Mouse (Mus musculus) heart, embryonic 10.5 days (tissue): ENCODE data around the gene Tbcc. TPM values are rescaled to one million over a fixed set of nuclear protein-coding genes. Genes with fewer than 3 reads are reported as not detected.

Experiments used
- DNase-seq: peaks from one replicate; pipeline ENCODE4 v3.0.0-alpha.2; 2017; ENCODE audit warnings: low spot score
- H3K27ac ChIP-seq: fragments of 300-500 bp; sonication (generic); 2 replicates; pipeline ENCODE4 v1.5.1; 2016; ENCODE audit warnings: mild to moderate bottlenecking
- H3K27me3 ChIP-seq: fragments of 300-500 bp; sonication (generic); 2 replicates; pipeline ENCODE4 v1.6.1; 2016; ENCODE audit warnings: mild to moderate bottlenecking; ENCODE audit not compliant: poor library complexity, insufficient read depth, severe bottlenecking
- H3K36me3 ChIP-seq: fragments of 300-500 bp; sonication (generic); 2 replicates; pipeline ENCODE4 v1.6.1; 2016; ENCODE audit warnings: mild to moderate bottlenecking, moderate library complexity
- H3K4me1 ChIP-seq: fragments of 300-500 bp; sonication (generic); 2 replicates; pipeline ENCODE4 v1.6.1; 2016; ENCODE audit warnings: mild to moderate bottlenecking
- H3K4me3 ChIP-seq: fragments of 300-500 bp; sonication (generic); 2 replicates; pipeline ENCODE4 v1.5.1; 2016; ENCODE audit warnings: mild to moderate bottlenecking, moderate library complexity
- H3K9me3 ChIP-seq: fragments of 300-500 bp; sonication (generic); 2 replicates; pipeline ENCODE4 v1.6.1; 2016; ENCODE audit warnings: mild to moderate bottlenecking, moderate library complexity
- WGBS: fragments of 180-500 bp; shearing (Covaris S2); methylation state at CpG from one replicate; pipeline ENCODE4 v1.1.7; 2016; 5-methylcytosine and 5-hydroxymethylcytosine counted together
- polyA plus RNA-seq: library from polyadenylated mRNA; unstranded; fragments of >200 nt; fragmentation: Nextera tagmentation; extraction: Ambion mirVana; gene quantifications from 2 replicates; pipeline ENCODE4 v1.2.1, GENCODE M21; 2016

Gene Tbcc
- polyA plus RNA-seq, 1 experiment from 2014 or later, result 63.2 TPM

GRCm38 (mm10) chr17:46875626-46876025, 14.9 kb upstream of the Tbcc start:
- no peaks in the 10 kb centered on the region for H3K27me3 ChIP-seq
- H3K4me1 ChIP-seq, result peaks cover 31% of the 10 kb centered on the region
- no peak overlapping the region for H3K4me3 ChIP-seq
- H3K9me3 ChIP-seq, result no peaks in the 10 kb centered on the region
- H3K27ac ChIP-seq, result no peak overlapping the region
- DNase-seq, result no peak
- no peaks in the 10 kb centered on the region for H3K36me3 ChIP-seq
- WGBS, result 71% methylated on average over 3 of the region's 3 CpGs

GRCm38 (mm10) chr17:46876371-46876950, 14.0 kb upstream of the Tbcc start:
- 66% methylated on average over 8 of the region's 8 CpGs for WGBS
- H3K9me3 ChIP-seq, result no peaks in the 10 kb centered on the region
- no peak overlapping the region for H3K4me3 ChIP-seq
- 0 out of 2 replicates have a peak, but pooled peaks cover 3% of the 10 kb centered on the region for H3K27me3 ChIP-seq
- peaks cover 31% of the 10 kb centered on the region for H3K4me1 ChIP-seq
- no peak for DNase-seq
- H3K27ac ChIP-seq, result 0 out of 2 replicates have a peak overlapping the region, but pooled peaks have one; percentile 39
- no peaks in the 10 kb centered on the region for H3K36me3 ChIP-seq

DNA sequence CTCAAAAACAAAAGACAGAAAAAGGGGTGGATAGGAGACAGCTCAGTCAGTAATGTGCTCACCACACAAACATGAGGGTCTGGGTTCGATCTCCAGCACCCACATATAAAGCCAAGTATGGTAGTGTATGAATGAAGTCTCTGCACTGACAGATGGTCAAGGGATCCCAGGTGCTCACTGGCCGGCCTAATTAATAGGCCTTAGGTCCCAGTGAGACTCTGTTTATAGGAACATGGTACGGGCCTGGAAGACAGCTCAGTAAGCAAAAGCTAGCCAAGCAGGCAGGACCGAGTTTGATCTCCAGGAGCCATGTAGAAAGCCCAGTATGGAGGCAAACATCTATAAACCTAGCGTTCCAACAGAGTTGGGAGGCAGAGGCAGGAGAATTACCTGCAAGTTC, 13.4 kb upstream of the Tbcc start:
- no peak overlapping the region for H3K27ac ChIP-seq
- DNase-seq, result no peak

DNA sequence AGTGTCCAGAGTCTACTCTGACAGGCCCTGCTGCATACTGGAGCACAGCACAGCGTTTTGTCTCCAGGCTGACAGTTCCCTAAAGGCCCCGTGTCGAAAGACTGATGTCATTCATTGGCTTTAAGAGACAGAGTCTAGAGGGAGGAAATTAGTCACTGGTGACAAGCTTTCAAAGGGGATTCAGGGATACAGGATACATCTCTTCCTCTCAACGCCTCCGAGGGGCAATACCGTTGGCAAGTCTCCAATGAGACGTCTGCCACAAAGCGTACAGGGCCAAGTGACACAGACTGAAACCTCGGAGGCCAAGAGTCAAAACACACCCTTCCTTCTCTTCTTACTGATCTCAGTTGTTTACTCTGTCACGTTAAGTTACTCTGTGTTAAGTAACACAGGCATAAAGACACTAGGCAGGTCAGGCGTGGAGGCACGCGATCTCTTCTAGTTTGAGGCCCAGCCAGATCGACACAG, 10.6 kb upstream of the Tbcc start:
- DNase-seq, result no peak
- WGBS, result 36% methylated on average over 14 of the region's 14 CpGs
- H3K27ac ChIP-seq, result 0 out of 2 replicates have a peak overlapping the region, but pooled peaks have one; percentile 30

More for the DNA sequence above, 13.4 kb upstream of the Tbcc start:
- no peaks in the 10 kb centered on the region for H3K9me3 ChIP-seq
- peaks cover 33% of the 10 kb centered on the region for H3K4me1 ChIP-seq
- no peaks in the 10 kb centered on the region for H3K36me3 ChIP-seq
- 0 out of 2 replicates have a peak, but pooled peaks cover 9% of the 10 kb centered on the region for H3K27me3 ChIP-seq
- no peak overlapping the region for H3K4me3 ChIP-seq
- 79% methylated on average over 5 of the region's 5 CpGs for WGBS

GRCm38 (mm10) chr17:46880322-46880721, 10.2 kb upstream of the Tbcc start:
- no peaks in the 10 kb centered on the region for H3K9me3 ChIP-seq
- no peak for DNase-seq
- WGBS, result 67% methylated on average over 2 of the region's 2 CpGs
- H3K36me3 ChIP-seq, result no peaks in the 10 kb centered on the region
- H3K27me3 ChIP-seq, result peaks cover 21% of the 10 kb centered on the region
- peaks cover 34% of the 10 kb centered on the region for H3K4me1 ChIP-seq
- no peak overlapping the region for H3K4me3 ChIP-seq
- H3K27ac ChIP-seq, result no peak overlapping the region

More for the DNA sequence above, 10.6 kb upstream of the Tbcc start:
- H3K9me3 ChIP-seq, result no peaks in the 10 kb centered on the region
- H3K27me3 ChIP-seq, result peaks cover 21% of the 10 kb centered on the region
- peak overlapping the region; percentile 4; the same call in 1 of the 2 replicates for H3K4me3 ChIP-seq
- peaks cover 29% of the 10 kb centered on the region for H3K4me1 ChIP-seq
- H3K36me3 ChIP-seq, result no peaks in the 10 kb centered on the region

DNA sequence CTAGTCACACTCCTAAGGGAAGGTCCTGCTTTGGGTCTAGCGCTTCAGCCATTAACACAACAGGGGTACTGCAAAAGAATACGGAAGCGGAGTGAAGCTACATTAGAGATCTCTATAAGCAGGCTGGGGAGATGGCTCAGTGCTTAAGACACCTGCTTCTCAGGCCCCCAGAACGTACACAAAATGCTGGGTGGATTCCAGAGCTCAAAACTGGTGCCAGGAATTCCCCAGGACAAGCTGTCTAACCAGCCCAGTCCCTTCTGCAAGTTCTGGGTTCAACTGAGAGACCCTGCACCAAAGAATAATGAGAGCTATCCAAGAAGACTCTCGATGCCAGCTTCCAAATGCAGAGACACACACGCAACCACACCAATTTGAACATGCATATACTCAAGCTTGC, 8.8 kb upstream of the Tbcc start:
- 88% methylated on average over 6 of the region's 6 CpGs for WGBS

GRCm38 (mm10) chr17:46883107-46883506, 7.4 kb upstream of the Tbcc start:
- Histone ChIP-seq H3K36me3 (no peaks in the 10 kb centered on the region), H3K27me3 (peaks cover 21% of the 10 kb centered on the region), H3K9me3 (no peaks in the 10 kb centered on the region), H3K27ac (no peak overlapping the region), H3K4me1 (peaks cover 43% of the 10 kb centered on the region), H3K4me3 (no peak overlapping the region)
- no peak for DNase-seq
- 82% methylated on average over 9 of the region's 9 CpGs for WGBS

More for the DNA sequence above, 8.8 kb upstream of the Tbcc start:
- H3K9me3 ChIP-seq, result no peaks in the 10 kb centered on the region
- no peak overlapping the region for H3K4me3 ChIP-seq
- H3K27me3 ChIP-seq, result peaks cover 21% of the 10 kb centered on the region
- no peaks in the 10 kb centered on the region for H3K36me3 ChIP-seq
- H3K4me1 ChIP-seq, result peaks cover 44% of the 10 kb centered on the region
- DNase-seq, result no peak
- H3K27ac ChIP-seq, result no peak overlapping the region

- no peaks in the 10 kb centered on the region for H3K9me3 ChIP-seq
- peaks cover 40% of the 10 kb centered on the region for H3K4me1 ChIP-seq
- peaks cover 21% of the 10 kb centered on the region for H3K27me3 ChIP-seq
- DNase-seq, result no peak
- H3K4me3 ChIP-seq, result no peak overlapping the region
- H3K27ac ChIP-seq, result no peak overlapping the region
- no peaks in the 10 kb centered on the region for H3K36me3 ChIP-seq
- WGBS, result 87% methylated on average over 6 of the region's 6 CpGs
Measured at GRCm38 (mm10) chr17:46884766-46885165, 5.7 kb upstream of the Tbcc start.

DNA sequence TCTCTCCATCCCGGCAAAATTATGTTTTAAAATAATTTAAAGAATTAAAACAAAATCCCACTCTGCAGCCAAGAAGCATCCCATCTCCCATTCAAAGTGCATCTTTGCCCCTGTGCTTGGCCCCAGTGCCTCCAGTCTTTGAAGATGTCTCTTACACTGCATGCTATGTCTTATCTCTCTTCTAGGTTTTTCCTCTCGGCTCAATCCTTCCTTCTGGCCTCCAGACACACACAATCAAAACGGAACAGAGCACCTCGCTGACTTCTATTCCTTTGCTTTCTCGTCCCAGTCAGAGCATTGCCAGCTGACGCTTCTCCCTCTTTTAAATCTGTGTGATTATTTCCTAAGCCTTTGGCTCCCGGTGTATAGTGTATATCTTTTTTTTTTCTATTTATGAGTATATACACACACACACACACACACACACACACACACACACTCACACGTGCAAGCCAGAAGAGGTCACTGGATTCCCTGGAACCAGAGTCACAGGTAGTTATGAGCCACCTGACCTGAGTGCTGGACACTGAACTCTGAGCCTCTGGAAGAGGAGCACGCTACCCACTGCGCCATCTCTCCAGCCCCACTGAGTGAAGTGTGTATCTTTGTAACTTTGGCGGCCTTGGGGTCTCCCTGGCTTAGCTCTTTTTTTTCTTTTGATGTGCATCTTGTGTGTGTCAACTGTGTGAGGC, 5.1 kb upstream of the Tbcc start:
- Histone ChIP-seq H3K9me3 (no peaks in the 10 kb centered on the region), H3K27me3 (peaks cover 21% of the 10 kb centered on the region), H3K27ac (peak overlapping the region; percentile 75), H3K4me3 (peak overlapping the region; percentile 40), H3K36me3 (no peaks in the 10 kb centered on the region), H3K4me1 (peaks cover 38% of the 10 kb centered on the region)
- 47% methylated on average over 11 of the region's 11 CpGs for WGBS
- DNase-seq, result no peak

GRCm38 (mm10) chr17:46885910-46886643, 4.4 kb upstream of the Tbcc start:
- no peaks in the 10 kb centered on the region for H3K36me3 ChIP-seq
- WGBS, result 14% methylated on average over 17 of the region's 17 CpGs
- peaks cover 40% of the 10 kb centered on the region for H3K4me1 ChIP-seq
- peak; percentile 85 for DNase-seq
- peak overlapping the region; percentile 40 for H3K4me3 ChIP-seq
- H3K9me3 ChIP-seq, result no peaks in the 10 kb centered on the region
- H3K27ac ChIP-seq, result peak overlapping the region; percentile 75
- H3K27me3 ChIP-seq, result peaks cover 21% of the 10 kb centered on the region

DNA sequence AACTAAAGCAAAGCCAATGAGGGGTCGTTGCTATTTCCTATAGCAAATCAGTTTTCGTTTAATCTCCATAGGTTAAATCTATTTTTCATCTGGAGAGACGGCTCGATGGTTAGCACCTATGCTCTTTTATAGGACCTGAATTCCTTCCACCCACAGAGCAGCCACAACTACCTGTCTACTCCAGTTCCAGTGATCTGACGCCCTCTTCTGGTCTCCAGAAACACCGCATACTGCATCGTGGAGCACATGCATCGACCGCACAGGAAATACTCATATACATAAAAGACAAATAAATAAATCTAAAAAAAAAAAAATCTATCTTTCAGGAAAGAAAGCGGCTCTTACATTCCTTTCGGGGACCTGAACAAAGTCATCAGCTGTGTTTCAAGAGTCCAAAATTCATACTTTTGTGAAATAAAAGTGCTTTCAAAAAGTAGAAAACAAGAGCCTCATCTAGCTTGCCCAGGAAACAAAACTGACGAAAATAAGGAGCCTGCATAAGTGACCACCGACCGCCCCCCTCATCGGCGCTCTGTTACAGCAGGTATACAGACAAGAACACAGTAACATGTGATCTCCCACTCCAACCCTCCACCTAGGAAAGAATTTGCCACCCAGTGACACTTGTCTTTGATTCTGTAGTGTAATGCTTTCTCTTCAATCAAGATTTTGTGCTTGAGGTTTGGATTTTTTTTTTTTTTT, 1.8 kb upstream of the Tbcc start:
- Histone ChIP-seq H3K4me3 (peak overlapping the region; percentile 77), H3K27ac (peak overlapping the region; percentile 96; the same call in 1 of the 2 replicates), H3K36me3 (0 out of 2 replicates have a peak, but pooled peaks cover 6% of the 10 kb centered on the region), H3K27me3 (0 out of 2 replicates have a peak, but pooled peaks cover 4% of the 10 kb centered on the region), H3K9me3 (no peaks in the 10 kb centered on the region), H3K4me1 (peaks cover 49% of the 10 kb centered on the region)
- DNase-seq, result no peak
- 35% methylated on average over 16 of the region's 16 CpGs for WGBS

DNA sequence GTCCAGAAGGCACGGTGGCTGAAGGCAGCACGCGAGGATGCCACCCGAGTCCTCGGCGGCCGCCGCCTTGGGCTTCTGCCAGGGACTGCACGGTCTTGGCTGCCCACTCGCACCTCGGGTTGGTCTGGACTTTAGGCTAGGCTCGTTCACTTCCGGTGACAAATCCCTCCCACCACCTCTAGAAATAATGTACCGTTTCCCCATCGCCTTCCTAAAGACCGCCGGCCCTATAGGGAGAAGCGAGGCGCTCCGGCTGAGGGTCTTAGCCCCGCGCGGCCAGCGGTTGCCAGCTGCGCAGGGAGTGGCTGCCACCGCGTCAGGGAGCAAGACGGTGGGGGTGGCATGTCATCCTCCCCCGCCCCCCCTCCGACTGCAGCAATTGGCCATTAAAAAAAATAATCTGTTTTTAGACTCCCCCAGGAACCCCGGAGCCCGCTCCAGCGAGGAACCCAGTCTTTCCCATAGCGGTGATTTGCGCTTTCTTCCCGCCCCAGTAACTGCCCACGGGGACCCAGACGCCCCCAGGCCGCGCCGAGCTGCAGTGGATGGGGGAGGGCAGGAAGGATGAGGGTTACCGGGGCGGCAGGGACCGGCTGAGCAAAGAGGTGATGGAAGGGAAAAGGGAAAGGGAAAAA, 917 bp upstream of the Tbcc start:
- H3K27ac ChIP-seq, result peak overlapping the region; percentile 96
- H3K27me3 ChIP-seq, result no peaks in the 10 kb centered on the region
- H3K9me3 ChIP-seq, result no peaks in the 10 kb centered on the region
- 0 out of 2 replicates have a peak, but pooled peaks cover 8% of the 10 kb centered on the region for H3K36me3 ChIP-seq
- peaks cover 47% of the 10 kb centered on the region for H3K4me1 ChIP-seq
- under 1% methylated on average over 44 of the region's 44 CpGs for WGBS
- peak; percentile 82 for DNase-seq
- peak overlapping the region; percentile 77 for H3K4me3 ChIP-seq
